Mouse (Mus musculus): ENCODE measurements around the gene Eif5a. TPM values are rescaled to one million over a fixed set of nuclear protein-coding genes. Genes with fewer than 3 reads are reported as not detected.

Gene Eif5a
- polyA plus RNA-seq, 1 experiment from 2014 or later, result 2,350 TPM

GRCm38 (mm10) chr11:69902972-69903371, 18.8 kb downstream of the Eif5a start:
- peak overlapping the region; percentile 98 for H3K4me3 ChIP-seq
- H3K27me3 ChIP-seq (ENCODE audit: insufficient read depth, poor library complexity, severe bottlenecking), result no peaks in the 10 kb centered on the region
- H3K27ac ChIP-seq, result peak overlapping the region; percentile 99; the same call in 1 of the 2 replicates
- DNase-seq (ENCODE audit: low spot score), result no peak
- WGBS, result 93% methylated on average over 13 of the region's 13 CpGs
- peaks cover 51% of the 10 kb centered on the region for H3K36me3 ChIP-seq
- no peaks in the 10 kb centered on the region for H3K9me3 ChIP-seq
- H3K4me1 ChIP-seq (replicated peaks), result peaks cover 49% of the 10 kb centered on the region

GRCm38 (mm10) chr11:69901993-69902392, 19.8 kb downstream of the Eif5a start:
- under 1% methylated on average over 39 of the region's 39 CpGs for WGBS
- H3K36me3 ChIP-seq, result peaks cover 41% of the 10 kb centered on the region
- peak; percentile 30 for DNase-seq (ENCODE audit: low spot score)

GRCm38 (mm10) chr11:69901406-69901846, 20.3 kb downstream of the Eif5a start:
- Histone ChIP-seq H3K27me3 (ENCODE audit: insufficient read depth, poor library complexity, severe bottlenecking) (no peaks in the 10 kb centered on the region), H3K36me3 (peaks cover 36% of the 10 kb centered on the region), H3K4me3 (peak overlapping the region; percentile 98), H3K4me1 (replicated peaks) (peaks cover 50% of the 10 kb centered on the region), H3K9me3 (no peaks in the 10 kb centered on the region), H3K27ac (peak overlapping the region; percentile 99)
- WGBS, result under 1% methylated on average over 42 of the region's 42 CpGs
- DNase-seq (ENCODE audit: low spot score), result peak; percentile 97

More at GRCm38 (mm10) chr11:69901993-69902392, 19.8 kb downstream of the Eif5a start:
- H3K4me3 ChIP-seq, result peak overlapping the region; percentile 98
- no peaks in the 10 kb centered on the region for H3K9me3 ChIP-seq
- peaks cover 50% of the 10 kb centered on the region for H3K4me1 ChIP-seq (replicated peaks)
- no peaks in the 10 kb centered on the region for H3K27me3 ChIP-seq (ENCODE audit: insufficient read depth, poor library complexity, severe bottlenecking)
- H3K27ac ChIP-seq, result peak overlapping the region; percentile 99

GRCm38 (mm10) chr11:69900471-69901405, 21.0 kb downstream of the Eif5a start, which contains the start of the genes 2810408A11Rik and Neurl4:
2810408A11Rik (minus strand) TSS chr11:69900987.
Neurl4 (plus strand) TSS chr11:69901072.
- H3K4me3 ChIP-seq, result peak within 1 kb of the TSS; percentile 98
- peaks cover 29% of the 10 kb centered on the region for H3K36me3 ChIP-seq
- DNase-seq (ENCODE audit: low spot score), result peak; percentile 92
- no peaks in the 10 kb centered on the region for H3K9me3 ChIP-seq
- under 1% methylated on average over 38 of the region's 38 CpGs for WGBS
- peak within 1 kb of the TSS; percentile 99 for H3K27ac ChIP-seq
- peaks cover 50% of the 10 kb centered on the region for H3K4me1 ChIP-seq (replicated peaks)
- no peaks in the 10 kb centered on the region for H3K27me3 ChIP-seq (ENCODE audit: insufficient read depth, poor library complexity, severe bottlenecking)

- Histone ChIP-seq H3K36me3 (peaks cover 20% of the 10 kb centered on the region), H3K27me3 (ENCODE audit: insufficient read depth, poor library complexity, severe bottlenecking) (no peaks in the 10 kb centered on the region), H3K4me1 (replicated peaks) (peaks cover 53% of the 10 kb centered on the region), H3K4me3 (peak overlapping the region; percentile 98), H3K27ac (peak overlapping the region; percentile 99), H3K9me3 (no peaks in the 10 kb centered on the region)
- DNase-seq (ENCODE audit: low spot score), result no peak
- WGBS, result 31% methylated on average over 4 of the region's 4 CpGs
These were observed 21.9 kb downstream of the Eif5a start for GRCm38 (mm10) chr11:69899870-69900269.

GRCm38 (mm10) chr11:69895291-69895690, 26.5 kb downstream of the Eif5a start, which contains the start of gene Acap1:
Acap1 (minus strand) TSS chr11:69895539.
- Histone ChIP-seq H3K27ac (0 out of 2 replicates have a peak within 1 kb of the TSS, but pooled peaks have one; percentile 16), H3K4me1 (replicated peaks) (peaks cover 33% of the 10 kb centered on the region), H3K27me3 (ENCODE audit: insufficient read depth, poor library complexity, severe bottlenecking) (no peaks in the 10 kb centered on the region), H3K9me3 (no peaks in the 10 kb centered on the region), H3K4me3 (no peak within 1 kb of the TSS), H3K36me3 (no peaks in the 10 kb centered on the region)
- 75% methylated on average over 4 of the region's 4 CpGs for WGBS
- DNase-seq (ENCODE audit: low spot score), result no peak

- Histone ChIP-seq H3K4me3 (no peak overlapping the region), H3K9me3 (no peaks in the 10 kb centered on the region), H3K36me3 (no peaks in the 10 kb centered on the region), H3K27ac (no peak overlapping the region), H3K4me1 (replicated peaks) (peaks cover 26% of the 10 kb centered on the region), H3K27me3 (ENCODE audit: insufficient read depth, poor library complexity, severe bottlenecking) (no peaks in the 10 kb centered on the region)
- no peak for DNase-seq (ENCODE audit: low spot score)
- 85% methylated on average over 5 of the region's 5 CpGs for WGBS
These were observed 27.1 kb downstream of the Eif5a start for GRCm38 (mm10) chr11:69894671-69895070.

GRCm38 (mm10) chr11:69891482-69891881, 30.3 kb downstream of the Eif5a start:
- H3K4me1 ChIP-seq (replicated peaks), result 0 out of 2 replicates have a peak, but pooled peaks cover 8% of the 10 kb centered on the region
- 85% methylated on average over 4 of the region's 4 CpGs for WGBS
- no peaks in the 10 kb centered on the region for H3K9me3 ChIP-seq
- no peaks in the 10 kb centered on the region for H3K27me3 ChIP-seq (ENCODE audit: insufficient read depth, poor library complexity, severe bottlenecking)
- H3K36me3 ChIP-seq, result no peaks in the 10 kb centered on the region
- no peak overlapping the region for H3K4me3 ChIP-seq
- H3K27ac ChIP-seq, result no peak overlapping the region
- DNase-seq (ENCODE audit: low spot score), result no peak

- Histone ChIP-seq H3K9me3 (no peaks in the 10 kb centered on the region), H3K27me3 (ENCODE audit: insufficient read depth, poor library complexity, severe bottlenecking) (peaks cover 5% of the 10 kb centered on the region), H3K4me3 (no peak overlapping the region), H3K36me3 (no peaks in the 10 kb centered on the region), H3K4me1 (replicated peaks) (peaks cover 16% of the 10 kb centered on the region; the same call in 1 of the 2 replicates), H3K27ac (0 out of 2 replicates have a peak overlapping the region, but pooled peaks have one; percentile 12)
- 75% methylated on average over 8 of the region's 8 CpGs for WGBS
- no peak for DNase-seq (ENCODE audit: low spot score)
These were observed 34.7 kb downstream of the Eif5a start for GRCm38 (mm10) chr11:69886907-69887635.

GRCm38 (mm10) chr11:69884663-69885062, 37.1 kb downstream of the Eif5a start:
- Histone ChIP-seq H3K27me3 (ENCODE audit: insufficient read depth, poor library complexity, severe bottlenecking) (peaks cover 13% of the 10 kb centered on the region), H3K27ac (peak overlapping the region; percentile 40), H3K4me3 (no peak overlapping the region), H3K4me1 (replicated peaks) (peaks cover 34% of the 10 kb centered on the region), H3K9me3 (no peaks in the 10 kb centered on the region), H3K36me3 (no peaks in the 10 kb centered on the region)
- no peak for DNase-seq (ENCODE audit: low spot score)
- 84% methylated on average over 8 of the region's 8 CpGs for WGBS

- H3K36me3 ChIP-seq, result no peaks in the 10 kb centered on the region
- no peak overlapping the region for H3K4me3 ChIP-seq
- H3K4me1 ChIP-seq (replicated peaks), result peaks cover 39% of the 10 kb centered on the region
- peaks cover 18% of the 10 kb centered on the region for H3K27me3 ChIP-seq (ENCODE audit: insufficient read depth, poor library complexity, severe bottlenecking)
- H3K9me3 ChIP-seq, result no peaks in the 10 kb centered on the region
- WGBS, result 80% methylated on average over 9 of the region's 9 CpGs
- peak overlapping the region; percentile 40; the same call in 1 of the 2 replicates for H3K27ac ChIP-seq
- no peak for DNase-seq (ENCODE audit: low spot score)
These were observed 37.5 kb downstream of the Eif5a start for GRCm38 (mm10) chr11:69884240-69884639.

GRCm38 (mm10) chr11:69883527-69884151, 38.1 kb downstream of the Eif5a start:
- H3K4me3 ChIP-seq, result no peak overlapping the region
- 91% methylated on average over 8 of the region's 8 CpGs for WGBS
- no peak for DNase-seq (ENCODE audit: low spot score)

More at GRCm38 (mm10) chr11:69883527-69884151, 38.1 kb downstream of the Eif5a start:
- no peaks in the 10 kb centered on the region for H3K36me3 ChIP-seq
- H3K4me1 ChIP-seq (replicated peaks), result peaks cover 45% of the 10 kb centered on the region
- H3K27ac ChIP-seq, result no peak overlapping the region
- no peaks in the 10 kb centered on the region for H3K9me3 ChIP-seq
- peaks cover 22% of the 10 kb centered on the region for H3K27me3 ChIP-seq (ENCODE audit: insufficient read depth, poor library complexity, severe bottlenecking)
